Mouse (Mus musculus) brain, embryonic 14.5 days (tissue): ENCODE measurements around the gene N4bp2.

Experiments used
- CTCF ChIP-seq: fragments of 200-500 bp; IDR thresholded peaks from 2 replicates; pipeline ENCODE4 v1.5.1; 2012; ENCODE audit warnings: inconsistent platforms, mild to moderate bottlenecking, moderate library complexity, borderline replicate concordance; ENCODE audit not compliant: insufficient read depth, insufficient read length; ENCODE audit errors: extremely low read depth
- POLR2A ChIP-seq: fragments of 200-500 bp; IDR thresholded peaks from 2 replicates; pipeline ENCODE4 v1.6.1; 2012; ENCODE audit warnings: mild to moderate bottlenecking, inconsistent platforms, borderline replicate concordance; ENCODE audit not compliant: poor library complexity, insufficient read depth, insufficient read length, severe bottlenecking; ENCODE audit errors: extremely low read depth

DNA sequence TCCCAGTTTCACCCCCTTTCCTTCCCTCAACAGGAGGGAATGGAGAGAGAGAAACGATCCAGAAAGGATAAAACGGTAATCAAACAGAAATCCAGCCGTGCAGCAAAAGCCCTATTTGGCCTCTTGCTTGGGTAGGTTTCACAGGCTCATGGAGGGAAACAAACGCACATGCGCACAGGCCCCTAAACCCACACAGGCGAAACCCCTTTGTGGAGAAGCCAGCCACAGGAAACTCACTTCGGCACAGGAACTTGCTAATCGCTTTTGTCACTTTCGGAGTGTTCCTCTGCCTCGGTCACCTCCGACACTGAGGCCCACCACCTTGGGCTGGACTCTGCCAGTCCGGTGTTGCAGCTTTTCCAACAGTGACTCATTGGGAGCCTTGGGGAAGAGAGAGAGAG is 100.0 kb downstream of the N4bp2 start:
- TF ChIP-seq POLR2A = no peak
- no peak for TF ChIP-seq CTCF
